Comparison of ENCODE assay signal across 19 mouse cellular contexts in the genomic region with DNA sequence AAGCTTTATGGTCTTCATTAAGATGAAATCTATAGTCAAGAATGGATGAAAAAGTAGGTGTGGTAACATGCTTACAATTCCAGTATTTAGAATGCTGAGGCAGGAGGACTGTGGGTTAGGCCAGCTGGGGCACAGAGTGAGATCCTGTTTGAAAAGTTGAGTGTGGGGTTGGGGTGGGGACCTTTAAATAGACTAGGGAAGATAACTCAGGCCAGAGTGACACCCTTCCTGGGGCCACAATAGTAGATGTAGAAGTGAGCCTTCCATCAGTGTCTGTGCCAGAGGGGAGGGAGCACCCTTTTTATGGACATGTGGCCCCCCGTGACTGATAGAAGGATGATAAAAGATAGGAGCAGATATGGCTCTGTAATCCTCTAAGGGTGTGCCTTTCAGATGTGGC. TPM values are rescaled to one million over a fixed set of nuclear protein-coding genes. Genes with fewer than 3 reads are reported as not detected.
DNase-seq lines count a peak whose midpoint lies in the region; ATAC-seq and TF ChIP-seq lines count a peak whose summit lies in the region.
"Had no signal": no experiment of that assay in that cellular context is flagged by ENCODE, and none has a peak within 500 bp of the region (broad histone marks: within the 10 kb centered on the region; RNA-seq: fewer than 3 reads in every experiment).

No protein-coding gene starts in this region.

- no peak overlapping the region for H3K4me2 ChIP-seq in liver, embryonic 11.5 days
- no peak overlapping the region for H3K4me2 ChIP-seq in liver, postnatal 0 days (ENCODE audit: low read depth, low read length)
- H3K4me2 ChIP-seq: embryonic facial prominence, embryonic 12.5 days; forebrain, embryonic 15.5 days; hindbrain, embryonic 13.5 days had no signal

- H3K4me1 ChIP-seq in liver, embryonic 11.5 days (replicated peaks; ENCODE audit: control insufficient read depth, insufficient read depth, low read length): peaks cover 6% of the 10 kb centered on the region
- H3K4me1 ChIP-seq in liver, postnatal 0 days (ENCODE audit: insufficient read depth): 0 out of 2 replicates have a peak, but pooled peaks cover 3% of the 10 kb centered on the region
- peaks cover 28% of the 10 kb centered on the region for H3K4me1 ChIP-seq in G1E (ENCODE audit: insufficient read depth, low read depth, low read length)
- H3K4me1 ChIP-seq: embryonic facial prominence, embryonic 12.5 days had no signal

- intact Hi-C loops in heart, postnatal 14 days (cut with DNase I): no loop called here

- H3K4me3 ChIP-seq in liver, embryonic 11.5 days (ENCODE audit: low read depth, low read length): no peak overlapping the region
- no peak overlapping the region for H3K4me3 ChIP-seq in liver, postnatal 0 days (ENCODE audit: low read depth, low read length)
- no peak overlapping the region for H3K4me3 ChIP-seq in G1E (ENCODE audit: low read depth, low read length)
- H3K4me3 ChIP-seq: embryonic facial prominence, embryonic 12.5 days; forebrain, embryonic 15.5 days; heart, embryonic 10.5 days; hindbrain, embryonic 13.5 days had no signal

- no peak for TF ChIP-seq EP300 in liver, postnatal 0 days (IDR thresholded peaks at IDR 0.05; ENCODE audit: low read depth)

- H3K27ac ChIP-seq in liver, embryonic 11.5 days (ENCODE audit: low read depth, low read length): no peak overlapping the region
- no peak overlapping the region for H3K27ac ChIP-seq in liver, postnatal 0 days (ENCODE audit: low read depth)
- H3K27ac ChIP-seq: embryonic facial prominence, embryonic 12.5 days; forebrain, embryonic 15.5 days; heart, embryonic 10.5 days; hindbrain, embryonic 13.5 days; hindbrain, postnatal 0 days had no signal

- H3K27me3 ChIP-seq in liver, embryonic 11.5 days (replicated peaks; ENCODE audit: control insufficient read depth, insufficient read depth, low read length): no peaks in the 10 kb centered on the region
- no peaks in the 10 kb centered on the region for H3K27me3 ChIP-seq in liver, postnatal 0 days (ENCODE audit: insufficient read depth, low read length)
- H3K27me3 ChIP-seq in G1E (ENCODE audit: insufficient read depth, low read length): no peaks in the 10 kb centered on the region
- H3K27me3 ChIP-seq: CH12.LX; embryonic facial prominence, embryonic 12.5 days; forebrain, embryonic 15.5 days; hindbrain, embryonic 13.5 days had no signal

- DNase-seq in heart, adult 11 months: peak; percentile 83
- DNase-seq in heart, postnatal 14 days: no peak
- DNase-seq in liver, embryonic 11.5 days (ENCODE audit: low spot score): no peak
- no peak for DNase-seq in liver, postnatal 0 days
- no peak for DNase-seq in G1E (ENCODE audit: low spot score)
- DNase-seq in retina, embryonic 14.5 days (ENCODE audit: low spot score): no peak
- DNase-seq in yolk sac, embryonic 10.5 days (ENCODE audit: low spot score): no peak
- DNase-seq: adrenal gland, adult 8-10 months; cerebellum, adult 11 months; cerebellum, adult 8-10 months; cerebellum, postnatal 14 days; gastrocnemius, postnatal 10 days had no signal

- ATAC-seq in liver, embryonic 11.5 days (replicated peaks; ENCODE audit: low FRiP score): peak; percentile 68
- no peak for ATAC-seq in liver, postnatal 0 days
- peak; percentile 11; the same call in 1 of the 2 replicates for ATAC-seq in G1E (ENCODE audit: extremely low read depth, insufficient number of reproducible peaks, low FRiP score, poor library complexity, severe bottlenecking)
- peak; percentile 26; the same call in 1 of the 2 replicates for ATAC-seq in megakaryocyte progenitor cell, adult 5-6 weeks (replicated peaks; ENCODE audit: poor library complexity)
- ATAC-seq: forebrain, embryonic 15.5 days; hindbrain, postnatal 0 days had no signal

- 61% methylated on average over 1 of the region's 1 CpGs for WGBS in liver, embryonic 11.5 days
- WGBS in liver, postnatal 0 days (ENCODE audit: insufficient replicate concordance): 63% methylated on average over 1 of the region's 1 CpGs

- peaks cover 2% of the 10 kb centered on the region; the same call in 1 of the 2 replicates for H3K36me3 ChIP-seq in liver, embryonic 11.5 days (ENCODE audit: control insufficient read depth, insufficient read depth, low read length)
- peaks cover 9% of the 10 kb centered on the region for H3K36me3 ChIP-seq in liver, postnatal 0 days (replicated peaks; ENCODE audit: insufficient read depth, low read length)
- peaks cover 47% of the 10 kb centered on the region for H3K36me3 ChIP-seq in G1E (replicated peaks)

- TF ChIP-seq CTCF in liver, postnatal 0 days (IDR thresholded peaks at IDR 0.05; ENCODE audit: low read depth): no peak
- no peak for TF ChIP-seq CTCF in G1E (IDR thresholded peaks at IDR 0.05; ENCODE audit: low read depth, low read length)

- no peaks in the 10 kb centered on the region for H3K9me3 ChIP-seq in liver, embryonic 11.5 days (ENCODE audit: control insufficient read depth, low read length)
- no peaks in the 10 kb centered on the region for H3K9me3 ChIP-seq in liver, postnatal 0 days (ENCODE audit: low read length)
- H3K9me3 ChIP-seq in G1E (replicated peaks): no peaks in the 10 kb centered on the region
- H3K9me3 ChIP-seq: embryonic facial prominence, embryonic 12.5 days; forebrain, embryonic 15.5 days; heart, embryonic 10.5 days; hindbrain, embryonic 13.5 days had no signal

- H3K9ac ChIP-seq in liver, embryonic 11.5 days (ENCODE audit: low read depth, low read length): no peak overlapping the region
- H3K9ac ChIP-seq in liver, postnatal 0 days (replicated peaks): no peak overlapping the region
- H3K9ac ChIP-seq: embryonic facial prominence, embryonic 12.5 days; forebrain, embryonic 15.5 days; hindbrain, embryonic 13.5 days had no signal

RNA-seq across cellular contexts. Expression of a gene that starts 17.0 kb away (rescaled TPM):
- total RNA-seq in heart, postnatal 14 days (2021): 10 to 100 TPM; 51.8 to 58.6 TPM
- polyA plus RNA-seq in liver, embryonic 11.5 days (2014; fragmentation: Nextera tagmentation; extraction: Ambion mirVana): 25.5 and 28.0 TPM in 2 replicates
- 8.0 TPM in 2 replicates for polyA plus RNA-seq in liver, postnatal 0 days (2015; fragmentation: Nextera tagmentation; extraction: Ambion mirVana)
- total RNA-seq in G1E (2014; fragmentation: Nextera tagmentation) (29.1 and 33.0 TPM in 2 replicates), G1E (2017) (32.8 and 33.3 TPM in 2 replicates)
- 11.3 and 20.0 TPM in 2 replicates for polyA plus RNA-seq in G1E (2012)
- total RNA-seq in megakaryocyte progenitor cell, adult 5-6 weeks (2015): 39.9 and 44.5 TPM in 2 replicates
- total RNA-seq in megakaryocyte progenitor cell, adult 5-6 weeks (2017): 48.1 and 65.4 TPM in 2 replicates

RNA-seq across cellular contexts. Expression of a gene that starts 26.8 kb away (rescaled TPM):
- total RNA-seq in heart, postnatal 14 days (2021): 10 to 100 TPM; 25.7 to 28.7 TPM
- 16.3 and 17.1 TPM in 2 replicates for polyA plus RNA-seq in liver, embryonic 11.5 days (2014; fragmentation: Nextera tagmentation; extraction: Ambion mirVana)
- polyA plus RNA-seq in liver, postnatal 0 days (2015; fragmentation: Nextera tagmentation; extraction: Ambion mirVana): 6.5 and 7.2 TPM in 2 replicates
- total RNA-seq in G1E (2014; fragmentation: Nextera tagmentation) (1.3 and 1.7 TPM in 2 replicates), G1E (2017) (1.5 and 1.6 TPM in 2 replicates)
- polyA plus RNA-seq in G1E (2012): 0.06 and 0.20 TPM in 2 replicates
- total RNA-seq in megakaryocyte progenitor cell, adult 5-6 weeks (2015): 44.3 and 46.2 TPM in 2 replicates
- 73.3 and 75.1 TPM in 2 replicates for total RNA-seq in megakaryocyte progenitor cell, adult 5-6 weeks (2017)

Comparison
In these comparisons a context has a peak if more than half of its experiments do, and no peak if none do; other contexts are left out.
1. RNA of a gene that starts 26.8 kb away (total RNA-seq): 44.3 to 75.1 TPM in megakaryocyte progenitor cell, adult 5-6 weeks and 25.7 to 28.7 TPM in heart, postnatal 14 days; 1.3 to 1.7 TPM in G1E; every median in the first group is over 4 times any median in the second.